Mouse (Mus musculus): ENCODE data around the gene Chd5.

DNA sequence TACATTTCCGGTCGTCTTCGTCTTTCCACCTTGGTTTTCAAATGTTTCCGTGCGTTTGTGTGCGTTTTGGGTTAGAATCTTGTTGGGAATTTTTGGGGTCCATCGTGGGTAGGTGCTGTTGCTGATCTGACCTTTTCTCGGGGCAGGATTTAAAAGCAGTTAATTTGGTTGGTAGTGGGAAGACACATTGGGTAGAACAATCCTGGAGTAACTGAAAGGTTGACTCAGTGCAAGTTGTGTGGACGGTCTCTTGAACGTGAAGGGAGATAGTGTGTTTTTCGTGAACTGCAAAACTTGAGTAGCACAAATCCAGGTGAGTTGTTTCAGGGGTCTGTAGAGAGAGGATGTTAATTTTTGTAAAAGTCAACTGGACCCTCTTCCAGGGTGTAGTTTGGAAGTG, 11.9 kb upstream of the Chd5 start:
- TF ChIP-seq EP300 (IDR thresholded peaks at IDR 0.05; ENCODE audit: low read depth) (no peak), CTCF (IDR thresholded peaks at IDR 0.05; ENCODE audit: low read depth) (no peak)

Data from heart, postnatal 0 days (tissue).